Mouse (Mus musculus): ENCODE measurements at regions not wholly inside any gene's neighbourhood (a gene's known extent, or its start where the extent isn't known, plus 50 kb on each side); places are given as distances from the start of the nearest gene placed in this dataset.

DNA sequence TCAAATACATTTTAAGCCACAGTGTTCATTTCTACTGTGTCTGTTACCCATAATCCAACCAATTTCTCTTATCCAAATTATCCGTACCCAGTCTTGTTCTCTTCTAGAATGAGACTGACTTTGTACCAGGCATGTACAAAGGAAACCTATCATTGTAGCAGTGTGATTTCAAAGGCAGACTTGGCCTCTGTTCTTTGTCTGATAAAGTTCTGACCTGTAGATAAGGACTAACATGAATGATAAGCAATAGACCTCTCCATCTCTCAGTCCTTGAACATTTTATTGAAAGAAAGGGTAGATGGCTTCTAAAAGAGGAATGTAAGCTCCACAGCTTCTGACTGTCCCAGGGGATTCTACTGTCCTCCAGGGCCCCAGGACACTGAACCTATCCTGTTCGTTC, 152.2 kb upstream of the Meis1 start:
- TF ChIP-seq CTCF (IDR thresholded peaks at IDR 0.05; ENCODE audit: control insufficient read depth, insufficient read depth, low read length) = no peak
- no peak for TF ChIP-seq POLR2A (IDR thresholded peaks at IDR 0.05; ENCODE audit: borderline replicate concordance, control insufficient read depth, low read depth, low read length)
